Mouse (Mus musculus): ENCODE data around the gene Pfkfb4. TPM values are rescaled to one million over a fixed set of nuclear protein-coding genes. Genes with fewer than 3 reads are reported as not detected.

Gene Pfkfb4
- polyA plus RNA-seq, 1 experiment from 2014 or later: 4.4 TPM

DNA sequence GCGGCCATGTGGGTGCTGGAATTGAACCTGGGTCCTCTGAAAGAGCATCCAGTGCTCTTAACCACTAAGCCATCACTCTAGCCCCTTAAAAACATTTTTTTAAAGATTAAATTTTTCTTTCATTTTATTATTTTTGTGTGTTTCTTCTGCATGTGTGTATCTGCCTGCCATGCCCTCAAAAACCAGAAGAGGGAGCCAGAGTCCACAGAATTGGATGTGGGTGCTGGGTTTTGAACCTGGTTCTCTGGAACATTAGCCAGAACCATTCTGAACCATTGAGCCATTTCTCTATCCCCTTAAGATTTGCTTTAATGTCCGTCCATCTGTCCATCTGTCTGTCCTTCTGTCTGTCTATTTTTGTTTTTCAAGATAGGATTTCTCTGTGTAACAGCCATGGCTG is 11.6 kb downstream of the Pfkfb4 start:
- Histone ChIP-seq H3K27me3 (ENCODE audit: control insufficient read depth, insufficient read depth, low read depth, low read length) (no peaks in the 10 kb centered on the region), H3K36me3 (ENCODE audit: control insufficient read depth, insufficient read depth) (no peaks in the 10 kb centered on the region), H3K4me1 (ENCODE audit: control insufficient read depth, low read depth, low read length) (no peaks in the 10 kb centered on the region; the same call in 1 of the 2 replicates), H3K9me3 (replicated peaks; ENCODE audit: control insufficient read depth, low read length) (no peaks in the 10 kb centered on the region), H3K4me3 (ENCODE audit: low read depth, low read length) (no peak overlapping the region), H3K9ac (ENCODE audit: low read depth, low read length) (no peak overlapping the region), H3K27ac (ENCODE audit: low read length) (no peak overlapping the region), H3K4me2 (ENCODE audit: low read depth, low read length) (no peak overlapping the region)
- 28% methylated on average over 2 of the region's 2 CpGs for WGBS (ENCODE audit: insufficient replicate concordance)
- ATAC-seq (ENCODE audit: low read depth): no peak

DNA sequence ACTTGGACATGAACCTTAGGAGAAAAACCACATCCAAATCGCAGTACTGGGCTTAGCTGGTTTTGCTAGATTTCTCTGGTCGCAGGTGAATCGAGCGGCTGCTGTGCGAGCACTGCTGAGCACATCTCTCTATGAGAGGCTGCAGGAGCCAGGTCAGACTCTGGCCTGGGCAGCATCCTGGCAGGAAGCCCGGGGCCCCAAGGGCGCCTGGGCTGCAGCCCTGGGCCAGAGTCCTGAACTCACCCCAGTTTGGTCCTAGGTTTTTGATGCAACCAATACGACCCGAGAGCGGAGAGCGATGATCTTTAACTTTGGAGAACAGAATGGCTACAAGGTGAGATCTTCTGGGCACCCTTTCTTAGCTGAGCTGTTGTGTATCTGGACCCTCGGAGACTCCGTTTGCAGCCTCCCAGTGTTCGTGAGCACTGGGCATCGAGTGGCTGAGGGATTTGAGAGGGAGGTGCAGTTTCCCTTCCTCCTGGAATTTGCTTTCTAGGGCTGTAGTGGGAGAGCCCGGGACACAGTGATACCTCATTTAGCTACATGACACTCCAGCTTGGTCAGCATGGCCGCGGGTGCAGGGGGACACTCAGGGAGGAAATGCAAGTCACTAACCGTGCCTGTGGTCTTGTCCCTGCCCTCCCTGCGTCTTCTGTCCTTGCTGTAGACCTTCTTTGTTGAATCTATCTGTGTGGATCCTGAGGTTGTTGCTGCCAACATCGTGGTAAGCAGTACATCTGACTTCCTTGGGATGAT is 15.6 kb downstream of the Pfkfb4 start:
- ATAC-seq (ENCODE audit: low read depth): no peak
- H3K4me2 ChIP-seq (ENCODE audit: low read depth, low read length): no peak overlapping the region
- H3K4me1 ChIP-seq (ENCODE audit: control insufficient read depth, low read depth, low read length): peaks cover 3% of the 10 kb centered on the region
- no peaks in the 10 kb centered on the region for H3K36me3 ChIP-seq (ENCODE audit: control insufficient read depth, insufficient read depth)
- H3K9ac ChIP-seq (ENCODE audit: low read depth, low read length): no peak overlapping the region
- no peak overlapping the region for H3K4me3 ChIP-seq (ENCODE audit: low read depth, low read length)
- no peaks in the 10 kb centered on the region for H3K27me3 ChIP-seq (ENCODE audit: control insufficient read depth, insufficient read depth, low read depth, low read length)
- WGBS (ENCODE audit: insufficient replicate concordance): 59% methylated on average over 21 of the region's 21 CpGs
- H3K27ac ChIP-seq (ENCODE audit: low read length): no peak overlapping the region
- H3K9me3 ChIP-seq (replicated peaks; ENCODE audit: control insufficient read depth, low read length): no peaks in the 10 kb centered on the region

DNA sequence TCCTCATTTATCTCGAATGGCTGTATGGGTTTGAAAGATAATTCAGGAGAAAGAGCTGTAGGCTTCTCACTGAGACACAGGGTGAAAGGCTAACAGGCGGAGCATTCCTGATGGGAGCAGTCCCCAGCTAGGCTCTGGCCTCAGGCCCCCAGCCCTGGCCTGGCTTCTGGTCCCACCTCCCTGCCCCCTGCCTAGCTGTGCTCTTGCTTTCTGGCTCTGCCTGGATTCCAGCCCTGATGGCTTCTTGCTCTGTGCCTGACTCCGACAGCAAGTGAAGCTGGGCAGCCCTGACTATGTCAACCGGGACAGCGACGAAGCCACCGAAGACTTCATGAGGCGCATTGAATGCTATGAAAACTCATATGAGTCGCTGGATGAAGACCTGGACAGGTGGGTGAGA is 16.5 kb downstream of the Pfkfb4 start:
- Histone ChIP-seq H3K27me3 (ENCODE audit: control insufficient read depth, insufficient read depth, low read depth, low read length) (no peaks in the 10 kb centered on the region), H3K4me3 (ENCODE audit: low read depth, low read length) (no peak overlapping the region), H3K36me3 (ENCODE audit: control insufficient read depth, insufficient read depth) (no peaks in the 10 kb centered on the region), H3K4me2 (ENCODE audit: low read depth, low read length) (no peak overlapping the region), H3K9ac (ENCODE audit: low read depth, low read length) (no peak overlapping the region), H3K4me1 (ENCODE audit: control insufficient read depth, low read depth, low read length) (peaks cover 3% of the 10 kb centered on the region), H3K27ac (ENCODE audit: low read length) (no peak overlapping the region), H3K9me3 (replicated peaks; ENCODE audit: control insufficient read depth, low read length) (no peaks in the 10 kb centered on the region)
- WGBS (ENCODE audit: insufficient replicate concordance): 79% methylated on average over 9 of the region's 9 CpGs
- no peak for ATAC-seq (ENCODE audit: low read depth)

DNA sequence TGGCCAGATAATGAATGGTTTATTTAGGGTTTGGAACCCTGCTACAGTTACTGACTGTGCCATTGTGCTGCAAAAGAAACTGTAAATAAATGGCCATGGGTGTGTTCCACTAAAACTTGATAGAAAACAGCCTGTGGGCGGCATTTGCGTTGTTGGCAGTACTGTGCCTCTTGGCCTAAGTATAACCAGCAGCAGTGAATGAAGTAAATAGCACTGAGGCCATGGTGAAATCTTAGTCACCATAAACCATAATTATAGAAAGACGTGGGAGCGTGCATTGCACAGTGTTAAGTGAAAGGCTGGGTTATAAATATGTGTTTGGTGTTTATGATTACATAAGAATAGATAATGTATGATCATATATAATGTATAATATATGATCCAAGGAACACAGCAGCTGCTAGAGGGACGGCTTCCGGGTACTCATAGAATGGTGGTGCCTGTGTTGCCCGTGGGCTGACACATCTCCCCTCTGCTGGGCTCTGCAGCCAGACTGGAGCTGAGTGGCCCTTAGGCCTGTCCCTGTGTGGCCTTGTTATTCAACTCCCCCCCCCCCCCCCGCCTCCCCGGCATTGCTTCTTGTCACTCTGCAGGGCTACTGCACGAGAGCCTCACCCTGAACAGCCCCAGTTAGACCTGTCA is 17.5 kb downstream of the Pfkfb4 start:
- Histone ChIP-seq H3K4me2 (ENCODE audit: low read depth, low read length) (no peak overlapping the region), H3K27ac (ENCODE audit: low read length) (no peak overlapping the region)

DNA sequence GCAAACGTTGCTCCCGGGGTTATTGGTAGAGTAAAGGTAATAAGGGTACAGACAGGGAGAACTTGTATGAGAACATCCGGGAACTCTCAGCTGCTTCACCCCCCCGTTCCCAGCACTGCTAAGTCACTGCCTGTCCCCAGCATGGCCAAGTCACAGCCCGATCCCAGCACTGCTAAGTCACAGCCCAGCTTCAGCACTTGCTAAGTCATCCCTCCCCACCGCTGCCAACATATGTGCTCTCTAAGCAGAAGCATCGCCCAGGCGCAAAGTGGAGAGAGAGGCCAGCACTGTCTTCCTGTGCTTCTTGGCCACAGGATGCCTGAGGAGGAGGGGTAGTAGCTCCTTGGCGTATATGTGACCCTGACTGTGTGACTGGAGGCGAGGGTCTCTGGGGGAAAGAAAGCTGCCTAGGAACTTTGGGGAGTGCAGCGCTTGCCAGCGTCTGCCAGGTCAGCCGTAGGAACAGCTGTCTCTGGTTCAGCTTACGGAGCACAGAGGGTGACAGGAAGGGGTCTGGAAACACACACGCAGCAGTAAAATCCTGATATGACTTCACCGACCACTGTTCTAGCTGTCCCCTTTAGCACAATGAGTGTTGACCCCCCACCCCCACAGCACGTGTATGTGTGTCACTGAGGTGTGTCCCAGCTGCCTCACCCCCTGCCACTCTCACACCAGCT is 18.2 kb downstream of the Pfkfb4 start:
- Histone ChIP-seq H3K4me1 (ENCODE audit: control insufficient read depth, low read depth, low read length) (peaks cover 3% of the 10 kb centered on the region), H3K27me3 (ENCODE audit: control insufficient read depth, insufficient read depth, low read depth, low read length) (no peaks in the 10 kb centered on the region), H3K9me3 (replicated peaks; ENCODE audit: control insufficient read depth, low read length) (no peaks in the 10 kb centered on the region), H3K36me3 (ENCODE audit: control insufficient read depth, insufficient read depth) (no peaks in the 10 kb centered on the region), H3K4me3 (ENCODE audit: low read depth, low read length) (no peak overlapping the region), H3K9ac (ENCODE audit: low read depth, low read length) (no peak overlapping the region; the same call in 1 of the 2 replicates), H3K27ac (ENCODE audit: low read length) (0 out of 2 replicates have a peak overlapping the region, but pooled peaks have one; percentile 20), H3K4me2 (ENCODE audit: low read depth, low read length) (no peak overlapping the region)
- ATAC-seq (ENCODE audit: low read depth): peak; percentile 83
- WGBS (ENCODE audit: insufficient replicate concordance): 22% methylated on average over 17 of the region's 17 CpGs

More for the DNA sequence above, 17.5 kb downstream of the Pfkfb4 start:
- H3K4me3 ChIP-seq (ENCODE audit: low read depth, low read length): no peak overlapping the region
- no peak overlapping the region for H3K9ac ChIP-seq (ENCODE audit: low read depth, low read length)
- H3K36me3 ChIP-seq (ENCODE audit: control insufficient read depth, insufficient read depth): no peaks in the 10 kb centered on the region
- peaks cover 3% of the 10 kb centered on the region for H3K4me1 ChIP-seq (ENCODE audit: control insufficient read depth, low read depth, low read length)
- ATAC-seq (ENCODE audit: low read depth): no peak
- H3K27me3 ChIP-seq (ENCODE audit: control insufficient read depth, insufficient read depth, low read depth, low read length): no peaks in the 10 kb centered on the region
- no peaks in the 10 kb centered on the region for H3K9me3 ChIP-seq (replicated peaks; ENCODE audit: control insufficient read depth, low read length)
- WGBS (ENCODE audit: insufficient replicate concordance): 57% methylated on average over 10 of the region's 10 CpGs

DNA sequence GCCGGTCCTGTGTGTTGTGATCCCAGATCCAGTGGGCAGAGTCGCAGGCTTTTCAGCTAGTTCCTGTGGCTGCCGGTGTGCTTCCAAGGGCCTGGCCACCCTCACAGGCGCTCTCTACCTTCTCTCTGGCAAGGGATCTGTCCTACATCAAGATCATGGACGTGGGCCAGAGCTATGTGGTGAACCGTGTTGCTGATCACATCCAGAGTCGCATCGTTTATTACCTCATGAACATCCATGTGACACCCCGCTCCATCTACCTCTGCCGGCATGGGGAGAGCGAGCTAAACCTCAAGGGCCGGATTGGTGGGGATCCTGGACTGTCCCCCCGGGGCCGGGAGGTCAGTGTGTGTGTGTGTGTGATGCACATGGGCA is 18.7 kb downstream of the Pfkfb4 start:
- Histone ChIP-seq H3K9me3 (replicated peaks; ENCODE audit: control insufficient read depth, low read length) (no peaks in the 10 kb centered on the region), H3K4me1 (ENCODE audit: control insufficient read depth, low read depth, low read length) (peaks cover 6% of the 10 kb centered on the region), H3K9ac (ENCODE audit: low read depth, low read length) (no peak overlapping the region), H3K27me3 (ENCODE audit: control insufficient read depth, insufficient read depth, low read depth, low read length) (no peaks in the 10 kb centered on the region), H3K27ac (ENCODE audit: low read length) (no peak overlapping the region), H3K4me2 (ENCODE audit: low read depth, low read length) (no peak overlapping the region), H3K36me3 (ENCODE audit: control insufficient read depth, insufficient read depth) (no peaks in the 10 kb centered on the region), H3K4me3 (ENCODE audit: low read depth, low read length) (no peak overlapping the region)
- WGBS (ENCODE audit: insufficient replicate concordance): 63% methylated on average over 14 of the region's 14 CpGs
- ATAC-seq (ENCODE audit: low read depth): no peak

DNA sequence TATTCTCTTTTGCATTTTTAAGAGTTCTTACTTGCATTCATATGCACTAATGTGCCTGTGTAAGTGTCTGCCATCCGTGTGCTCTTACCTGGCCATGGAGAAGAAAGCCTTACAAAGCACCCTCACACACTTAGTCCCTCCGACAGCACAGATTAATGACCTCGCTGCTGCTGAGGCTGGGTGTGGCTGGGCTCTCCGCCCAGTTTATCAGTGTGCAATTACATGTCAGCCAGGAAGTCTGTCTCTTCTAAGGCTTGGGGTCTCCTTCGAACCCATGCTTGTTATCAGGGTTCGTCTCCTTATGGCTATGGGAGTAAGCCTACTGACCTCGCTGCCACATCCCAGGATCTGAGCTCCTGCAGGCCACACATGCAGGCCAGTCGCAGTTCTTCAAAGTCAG is 23.8 kb downstream of the Pfkfb4 start:
- no peak overlapping the region for H3K27ac ChIP-seq (ENCODE audit: low read length)
- no peaks in the 10 kb centered on the region for H3K9me3 ChIP-seq (replicated peaks; ENCODE audit: control insufficient read depth, low read length)
- no peak overlapping the region for H3K4me3 ChIP-seq (ENCODE audit: low read depth, low read length)
- peaks cover 23% of the 10 kb centered on the region for H3K4me1 ChIP-seq (ENCODE audit: control insufficient read depth, low read depth, low read length)
- H3K27me3 ChIP-seq (ENCODE audit: control insufficient read depth, insufficient read depth, low read depth, low read length): no peaks in the 10 kb centered on the region
- H3K4me2 ChIP-seq (ENCODE audit: low read depth, low read length): peak overlapping the region; percentile 27; the same call in 1 of the 2 replicates
- H3K9ac ChIP-seq (ENCODE audit: low read depth, low read length): no peak overlapping the region
- peak; percentile 54 for ATAC-seq (ENCODE audit: low read depth)
- no peaks in the 10 kb centered on the region for H3K36me3 ChIP-seq (ENCODE audit: control insufficient read depth, insufficient read depth)
- WGBS (ENCODE audit: insufficient replicate concordance): 21% methylated on average over 8 of the region's 8 CpGs

DNA sequence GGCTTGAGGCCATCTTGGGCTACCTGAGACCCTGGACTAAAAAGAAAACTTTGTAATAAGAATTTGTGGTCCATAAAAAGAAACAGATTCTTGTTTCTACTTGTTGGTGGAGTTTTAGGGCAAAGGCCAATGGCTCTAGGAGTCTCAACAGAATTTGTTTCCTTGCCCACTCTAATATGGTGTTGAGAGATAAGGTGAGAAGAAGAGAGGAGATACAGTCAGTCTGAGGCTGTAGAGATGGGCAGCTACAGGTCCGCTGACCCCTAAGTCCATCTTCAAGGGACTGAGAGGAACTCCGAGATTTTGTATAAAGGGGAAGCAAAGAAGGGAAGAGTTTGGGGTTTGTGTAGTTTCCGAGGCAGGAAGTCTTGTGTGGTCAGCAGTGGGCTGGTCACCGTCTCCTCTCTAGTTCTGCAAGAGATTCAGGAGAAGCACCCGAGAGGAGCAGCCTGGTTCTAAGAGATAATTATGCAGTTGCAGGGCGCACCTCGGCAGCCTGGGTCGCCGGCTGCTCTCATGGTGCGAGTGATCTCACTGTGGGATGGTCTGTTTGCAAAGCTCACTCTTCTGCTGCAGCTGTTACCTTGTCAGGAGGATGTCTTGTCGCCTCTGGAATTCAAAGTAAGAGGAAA is 25.5 kb downstream of the Pfkfb4 start:
- H3K4me1 ChIP-seq (ENCODE audit: control insufficient read depth, low read depth, low read length): peaks cover 23% of the 10 kb centered on the region
- 7% methylated on average over 11 of the region's 11 CpGs for WGBS (ENCODE audit: insufficient replicate concordance)
- H3K4me2 ChIP-seq (ENCODE audit: low read depth, low read length): peak overlapping the region; percentile 42
- H3K27ac ChIP-seq (ENCODE audit: low read length): peak overlapping the region; percentile 25; the same call in 1 of the 2 replicates
- no peak overlapping the region for H3K9ac ChIP-seq (ENCODE audit: low read depth, low read length)
- peak overlapping the region; percentile 19 for H3K4me3 ChIP-seq (ENCODE audit: low read depth, low read length)
- no peaks in the 10 kb centered on the region for H3K36me3 ChIP-seq (ENCODE audit: control insufficient read depth, insufficient read depth)
- H3K9me3 ChIP-seq (replicated peaks; ENCODE audit: control insufficient read depth, low read length): no peaks in the 10 kb centered on the region
- ATAC-seq (ENCODE audit: low read depth): peak; percentile 82
- no peaks in the 10 kb centered on the region for H3K27me3 ChIP-seq (ENCODE audit: control insufficient read depth, insufficient read depth, low read depth, low read length)
